Mouse (Mus musculus): ENCODE data around the gene 2610507B11Rik.
"Not testable (repeated sequence)": the region's sequence is repeated elsewhere in the genome, so short reads cannot be mapped to it uniquely, and the experiment has no call there.

2610507B11Rik gene

GRCm38 (mm10) chr11:78261380-78262352 lies at the start of gene 2610507B11Rik:
Gene 2610507B11Rik (plus strand): TSS chr11:78261752.
- DNase-seq (ENCODE audit: low spot score) = peak; percentile 93

GRCm38 (mm10) chr11:78213086-78213817 lies 48.3 kb upstream of the 2610507B11Rik start:
- no peak for DNase-seq (ENCODE audit: low spot score)

GRCm38 (mm10) chr11:78215709-78216317 lies 45.7 kb upstream of the 2610507B11Rik start:
- no peak for DNase-seq (ENCODE audit: low spot score)

DNA sequence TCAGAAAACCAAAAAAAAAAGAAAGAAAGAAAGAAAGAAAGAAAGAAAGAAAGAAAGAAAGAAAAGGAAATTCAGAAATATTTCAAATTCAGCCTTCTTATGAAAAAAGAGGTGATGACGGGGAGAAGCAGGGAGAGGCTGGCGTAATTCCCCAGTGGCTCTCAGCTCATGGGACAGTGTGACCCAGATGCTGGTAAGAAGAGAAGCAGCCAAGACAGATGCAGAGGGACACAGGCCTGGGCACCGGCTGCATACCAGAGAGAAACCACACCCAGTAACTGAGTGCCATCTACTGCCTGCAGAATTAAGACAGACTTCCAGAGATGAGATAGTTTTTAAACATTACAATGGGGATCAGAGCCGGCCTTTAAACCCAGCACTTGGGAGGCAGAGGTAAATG lies 38.0 kb upstream of the 2610507B11Rik start:
- no peak for DNase-seq (ENCODE audit: low spot score)

DNA sequence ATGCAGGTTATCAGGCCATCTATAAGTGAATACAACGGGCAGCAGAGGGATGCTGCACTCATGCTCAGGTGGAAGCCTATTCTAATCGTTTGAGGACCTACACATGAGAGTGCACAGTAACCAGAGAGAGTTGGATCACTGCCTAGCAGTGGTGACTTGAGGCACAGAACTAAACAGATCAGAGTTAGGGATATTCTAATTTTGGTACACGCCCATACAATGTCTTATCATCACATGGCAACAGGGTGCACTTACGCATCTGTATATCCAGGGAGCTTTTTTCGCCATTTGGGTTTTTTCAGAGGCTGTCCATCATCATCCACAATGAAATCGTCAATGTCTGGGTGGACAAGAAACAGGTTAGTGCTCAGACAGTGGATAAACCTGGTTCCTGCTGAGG lies 30.0 kb upstream of the 2610507B11Rik start:
- no peak for DNase-seq (ENCODE audit: low spot score)

- no peak for DNase-seq (ENCODE audit: low spot score)
Observed at GRCm38 (mm10) chr11:78240193-78240857, 21.2 kb upstream of the 2610507B11Rik start.

DNA sequence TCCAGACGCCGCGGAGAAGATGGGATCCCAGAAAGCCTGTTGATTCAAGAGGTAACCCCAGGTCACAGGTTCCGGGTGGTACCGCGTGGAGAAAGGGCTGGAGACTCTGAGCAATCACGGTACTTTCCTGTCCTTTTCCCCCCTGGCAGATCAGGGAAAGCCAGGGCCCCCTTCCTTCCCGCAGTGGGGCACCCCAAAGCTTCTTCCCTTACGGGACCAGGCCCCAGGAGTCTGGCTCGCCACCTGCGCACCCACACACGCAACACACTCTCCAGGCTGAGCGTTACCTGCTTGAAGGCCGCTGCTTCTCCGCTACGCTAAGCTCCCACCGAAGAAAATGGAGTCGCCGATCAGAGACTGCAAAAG lies 16.3 kb upstream of the 2610507B11Rik start:
- DNase-seq (ENCODE audit: low spot score) = no peak

DNA sequence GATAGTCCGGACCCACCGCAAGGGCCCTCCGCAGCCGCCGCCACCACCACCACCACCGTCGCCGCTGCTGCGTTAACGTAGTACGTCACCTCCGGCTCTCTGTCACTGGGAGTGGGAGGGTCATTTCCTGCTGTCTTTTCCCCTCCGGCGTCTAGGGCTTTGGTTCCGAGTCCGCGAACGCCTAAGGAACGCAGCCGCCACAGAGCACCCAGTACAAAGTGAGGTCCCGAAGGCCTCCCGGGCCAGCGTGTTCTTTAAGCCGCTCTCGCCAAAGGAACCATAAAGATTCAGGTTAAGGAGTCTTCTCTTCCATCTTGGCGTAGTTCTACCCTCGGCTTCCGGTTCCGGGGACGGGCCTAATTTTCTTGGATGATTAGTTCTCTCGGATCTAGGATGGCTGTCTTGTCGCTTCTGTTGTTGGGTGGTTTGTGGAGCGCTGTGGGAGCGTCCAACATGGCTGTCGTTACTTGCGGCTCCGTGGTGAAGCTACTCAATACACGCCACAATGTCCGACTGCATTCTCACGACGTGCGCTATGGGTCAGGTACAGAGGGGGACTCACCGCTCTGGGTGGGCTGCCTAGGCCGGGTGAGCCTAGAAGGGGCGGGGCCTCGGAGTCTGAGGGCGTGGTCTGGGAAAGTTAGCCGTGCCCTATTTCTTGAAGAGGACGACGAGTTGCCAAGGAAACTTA lies 15.8 kb upstream of the 2610507B11Rik start, which contains the start of the genes Sdf2 and Supt6:
TSS of gene Sdf2 (plus strand) at position 120 of the 691 bp plus-strand sequence.
TSS of gene Supt6 (minus strand) at position 361 of the 691 bp plus-strand sequence.
- peak; percentile 86 for DNase-seq (ENCODE audit: low spot score)

DNA sequence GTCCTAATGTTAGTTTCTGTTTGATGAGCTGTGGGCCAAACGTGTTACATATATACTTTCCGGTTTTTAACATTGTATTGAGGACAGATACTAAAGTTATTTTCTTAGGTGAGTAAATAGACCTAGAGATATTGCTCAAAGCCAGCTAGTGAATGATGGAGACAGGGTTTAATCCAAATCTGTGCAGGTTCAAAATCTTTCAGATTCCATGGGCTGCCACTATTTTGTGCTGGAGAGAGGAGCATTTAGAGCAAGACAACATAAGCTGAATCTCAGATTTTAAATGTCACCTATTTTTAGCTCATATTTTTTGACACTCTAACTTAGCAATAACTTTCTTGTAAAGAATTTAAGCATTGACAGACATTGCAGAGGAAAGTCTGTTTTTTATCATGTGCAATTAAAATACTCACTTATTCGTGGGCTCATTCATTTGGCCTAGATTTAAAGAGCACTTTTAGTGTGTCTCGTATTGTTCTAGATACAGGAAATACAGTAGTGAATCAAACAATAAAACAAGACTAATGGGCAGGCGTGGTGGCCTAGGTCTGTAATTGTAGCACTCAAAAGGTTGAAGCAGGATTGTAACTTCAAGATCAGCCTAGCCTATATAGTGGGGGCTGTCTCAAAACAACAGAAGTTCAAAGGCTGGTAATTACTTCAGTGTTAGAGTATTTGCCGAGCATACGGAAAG lies 15.1 kb upstream of the 2610507B11Rik start:
- DNase-seq (ENCODE audit: low spot score) = no peak

GRCm38 (mm10) chr11:78247012-78247348 lies 14.6 kb upstream of the 2610507B11Rik start:
- DNase-seq (ENCODE audit: low spot score) = no peak

DNA sequence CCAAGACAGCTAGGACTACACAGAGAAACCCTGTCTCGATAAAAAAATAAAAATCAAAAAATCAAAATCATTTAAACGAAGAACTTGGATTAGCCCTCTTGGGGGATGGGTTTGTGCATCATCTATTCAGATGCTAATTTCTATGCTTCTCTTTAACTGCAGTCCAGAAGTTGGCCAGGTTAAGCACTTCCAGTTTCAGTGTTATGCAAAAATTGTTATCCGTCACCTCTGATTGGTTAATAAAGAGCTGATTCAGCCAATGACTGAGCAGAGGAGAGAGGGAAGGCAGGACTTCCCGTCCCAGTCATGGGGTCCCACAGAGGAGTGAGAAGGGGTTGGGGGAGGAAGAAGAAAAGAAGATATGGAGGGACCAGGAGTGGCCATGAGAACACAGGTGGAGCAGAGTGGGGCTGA lies 13.8 kb upstream of the 2610507B11Rik start:
- no peak for DNase-seq (ENCODE audit: low spot score)

GRCm38 (mm10) chr11:78256618-78257017 lies 4.9 kb upstream of the 2610507B11Rik start:
- DNase-seq (ENCODE audit: low spot score) = no peak

- no peak for DNase-seq (ENCODE audit: low spot score)
Observed at GRCm38 (mm10) chr11:78260489-78261258, 878 bp upstream of the 2610507B11Rik start.

GRCm38 (mm10) chr11:78262550-78262949 lies 998 bp downstream of the 2610507B11Rik start:
- DNase-seq (ENCODE audit: low spot score) = peak; percentile 41

- DNase-seq (ENCODE audit: low spot score) = no peak
Observed at GRCm38 (mm10) chr11:78265571-78265970, 4.0 kb downstream of the 2610507B11Rik start.

GRCm38 (mm10) chr11:78271986-78272385 lies 10.4 kb downstream of the 2610507B11Rik start:
- DNase-seq (ENCODE audit: low spot score) = no peak

DNA sequence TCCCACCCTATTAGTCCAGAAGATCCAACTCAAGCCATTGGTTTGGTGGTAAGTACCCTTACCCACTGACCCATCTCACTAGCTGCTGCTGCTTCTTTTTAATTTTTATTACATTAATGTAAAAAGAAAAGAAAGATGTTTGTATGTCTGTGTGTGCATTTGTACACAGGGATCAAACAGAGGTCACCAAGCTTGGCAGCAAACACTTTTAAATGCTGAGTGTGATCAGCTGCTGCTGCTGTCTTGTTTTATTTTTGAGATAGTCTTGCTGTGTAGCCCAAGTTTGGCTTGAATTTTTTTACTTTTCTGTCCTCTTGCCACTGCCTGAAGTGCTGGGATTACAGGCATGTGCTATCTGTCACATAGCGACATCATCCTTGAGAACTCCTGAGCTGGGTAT lies 14.0 kb downstream of the 2610507B11Rik start:
- no peak for DNase-seq (ENCODE audit: low spot score)

- DNase-seq (ENCODE audit: low spot score) = not testable (repeated sequence)
Observed at GRCm38 (mm10) chr11:78276169-78276568, 14.6 kb downstream of the 2610507B11Rik start.

- DNase-seq (ENCODE audit: low spot score) = no peak
Observed at GRCm38 (mm10) chr11:78278853-78279252, 17.3 kb downstream of the 2610507B11Rik start.

GRCm38 (mm10) chr11:78279586-78279985 lies 18.0 kb downstream of the 2610507B11Rik start:
- DNase-seq (ENCODE audit: low spot score) = no peak

Measured in ovary, postnatal 36 days (tissue).